Mouse (Mus musculus) ES-E14 (cell line): ENCODE results near the gene Mrpl47.

Experiments
- CHD2 ChIP-seq: IDR thresholded peaks from 2 replicates; pipeline ENCODE4 v1.6.1; 2014; ENCODE audit warnings: mild to moderate bottlenecking, low read depth, low read length, inconsistent platforms
- MAFK ChIP-seq: IDR thresholded peaks from 2 replicates; pipeline ENCODE4 v1.6.1; 2014; ENCODE audit warnings: mild to moderate bottlenecking, low read depth, low read length, inconsistent platforms; ENCODE audit not compliant: insufficient read depth
- ZC3H11A ChIP-seq: IDR thresholded peaks from 2 replicates; pipeline ENCODE4 v1.6.1; 2012; ENCODE audit warnings: low read depth, mild to moderate bottlenecking, inconsistent platforms, low read length, borderline replicate concordance

GRCm38 (mm10) chr3:32724191-32724590 lies 13.2 kb downstream of the Mrpl47 start:
- no peak for TF ChIP-seq ZC3H11A
- TF ChIP-seq MAFK = no peak
- TF ChIP-seq CHD2 = no peak
